Mouse (Mus musculus) brain, embryonic 14.5 days (tissue): Measurements from ENCODE around the gene Pard3b.

ENCODE experiments used
- CTCF ChIP-seq: fragments of 200-500 bp; IDR thresholded peaks from 2 replicates; pipeline ENCODE4 v1.5.1; 2012; ENCODE audit warnings: inconsistent platforms, mild to moderate bottlenecking, moderate library complexity, borderline replicate concordance; ENCODE audit not compliant: insufficient read depth, insufficient read length; ENCODE audit errors: extremely low read depth
- POLR2A ChIP-seq: fragments of 200-500 bp; IDR thresholded peaks from 2 replicates; pipeline ENCODE4 v1.6.1; 2012; ENCODE audit warnings: mild to moderate bottlenecking, inconsistent platforms, borderline replicate concordance; ENCODE audit not compliant: poor library complexity, insufficient read depth, insufficient read length, severe bottlenecking; ENCODE audit errors: extremely low read depth

- TF ChIP-seq CTCF: no peak
- TF ChIP-seq POLR2A: no peak
Observed at GRCm38 (mm10) chr1:61659931-61660330, 21.3 kb downstream of the Pard3b start.
